ENCODE assay signal across 15 mouse cellular contexts in genomic region chr10:126963821-126964220, GRCm38 (mm10). TPM values are rescaled to one million over a fixed set of nuclear protein-coding genes. Genes with fewer than 3 reads are reported as not detected.
DNase-seq lines count a peak whose midpoint lies in the region; ATAC-seq and TF ChIP-seq lines count a peak whose summit lies in the region.
"Had no signal": no experiment of that assay in that cellular context is flagged by ENCODE, and none has a peak within 500 bp of the region (broad histone marks: within the 10 kb centered on the region; RNA-seq: fewer than 3 reads in every experiment).

No protein-coding gene starts in this region.

- no peak overlapping the region for H3K9ac ChIP-seq in kidney, embryonic 14.5 days (ENCODE audit: low read depth, low read length)
- no peak overlapping the region for H3K9ac ChIP-seq in limb, embryonic 12.5 days (replicated peaks)
- H3K9ac ChIP-seq: liver, embryonic 14.5 days had no signal

- H3K9me3 ChIP-seq in kidney, embryonic 14.5 days (ENCODE audit: control insufficient read depth, low read length) = no peaks in the 10 kb centered on the region
- no peaks in the 10 kb centered on the region for H3K9me3 ChIP-seq in limb, embryonic 12.5 days
- H3K9me3 ChIP-seq: G1E had no signal

- no peak for DNase-seq in cerebellum, adult 2 months
- no peak for DNase-seq in cerebellum, adult 11 months
- no peak for DNase-seq in kidney, postnatal 4 days
- peak; percentile 88 for DNase-seq in R1 (ENCODE audit: low read depth, low spot score)
- DNase-seq in adrenal gland, postnatal 25 days = no peak
- no peak for DNase-seq in heart, adult 8-10 months (ENCODE audit: low spot score)
- DNase-seq: cerebellum, postnatal 14 days; gastrocnemius, postnatal 10 days; spleen, adult 18-20 months; thymus, adult 18-20 months had no signal

- peak overlapping the region; percentile 83 for H3K27ac ChIP-seq in cerebellum, adult 2 months (ENCODE audit: insufficient read depth, low read length)
- H3K27ac ChIP-seq in kidney, embryonic 14.5 days (ENCODE audit: low read depth, low read length) = peak overlapping the region; percentile 91; the same call in 1 of the 2 replicates
- H3K27ac ChIP-seq in limb, embryonic 12.5 days = peak overlapping the region; percentile 88; the same call in 1 of the 2 replicates
- H3K27ac ChIP-seq: liver, embryonic 14.5 days had no signal

- ATAC-seq in kidney, embryonic 14.5 days (ENCODE audit: low FRiP score, low TSS enrichment) = no peak
- no peak for ATAC-seq in limb, embryonic 12.5 days (ENCODE audit: insufficient number of reproducible peaks, insufficient read depth, low FRiP score, low TSS enrichment, low read depth)
- ATAC-seq: inflammation-experienced regulatory T-cells, adult 6 months had no signal

- H3K27me3 ChIP-seq in cerebellum, adult 2 months (ENCODE audit: control insufficient read depth, insufficient read depth, low read length) = no peaks in the 10 kb centered on the region
- no peaks in the 10 kb centered on the region for H3K27me3 ChIP-seq in kidney, embryonic 14.5 days (ENCODE audit: control insufficient read depth, insufficient read depth, low read length)
- 0 out of 2 replicates have a peak, but pooled peaks cover 5% of the 10 kb centered on the region for H3K27me3 ChIP-seq in limb, embryonic 12.5 days

- no peaks in the 10 kb centered on the region for H3K36me3 ChIP-seq in kidney, embryonic 14.5 days (ENCODE audit: control insufficient read depth, insufficient read depth, low read length)
- no peaks in the 10 kb centered on the region for H3K36me3 ChIP-seq in limb, embryonic 12.5 days
- H3K36me3 ChIP-seq: G1E had no signal

- no peak for TF ChIP-seq CTCF in cerebellum, adult 2 months (IDR thresholded peaks at IDR 0.05; ENCODE audit: borderline replicate concordance, insufficient read depth, low read depth, low read length)

- H3K4me1 ChIP-seq in cerebellum, adult 2 months (ENCODE audit: control insufficient read depth, insufficient read depth, low read length) = peaks cover 33% of the 10 kb centered on the region
- peaks cover 24% of the 10 kb centered on the region for H3K4me1 ChIP-seq in kidney, embryonic 14.5 days (ENCODE audit: control insufficient read depth, insufficient read depth, low read length)
- H3K4me1 ChIP-seq in limb, embryonic 12.5 days (replicated peaks) = peaks cover 21% of the 10 kb centered on the region

- TF ChIP-seq POLR2A in cerebellum, adult 2 months (IDR thresholded peaks at IDR 0.05; ENCODE audit: borderline replicate concordance, insufficient read depth, low read length) = no peak

- no peak overlapping the region for H3K4me3 ChIP-seq in cerebellum, adult 2 months (replicated peaks; ENCODE audit: insufficient read depth, low read depth, low read length)
- H3K4me3 ChIP-seq in kidney, embryonic 14.5 days (ENCODE audit: low read length) = no peak overlapping the region
- no peak overlapping the region for H3K4me3 ChIP-seq in limb, embryonic 12.5 days (replicated peaks)

- 86% methylated on average over 8 of the region's 8 CpGs for WGBS in cerebellum, adult 2 months
- 85% methylated on average over 8 of the region's 8 CpGs for WGBS in kidney, embryonic 14.5 days
- 88% methylated on average over 8 of the region's 8 CpGs for WGBS in limb, embryonic 12.5 days

- no peak overlapping the region for H3K4me2 ChIP-seq in kidney, embryonic 14.5 days (replicated peaks; ENCODE audit: low read depth, low read length)
- H3K4me2 ChIP-seq in limb, embryonic 12.5 days = no peak overlapping the region

RNA-seq across cellular contexts. Expression of gene Ctdsp2, which starts 14.7 kb away (rescaled TPM):
- 96.2 and 101 TPM in 2 replicates for polyA plus RNA-seq in cerebellum, adult 2 months (2012; rRNA removed)
- 81.1 and 112 TPM in 2 replicates for polyA plus RNA-seq in kidney, embryonic 14.5 days (2014; fragmentation: Nextera tagmentation; extraction: Ambion mirVana)
- polyA plus RNA-seq in limb, embryonic 12.5 days (2016; fragmentation: Nextera tagmentation; extraction: Ambion mirVana) = 74.6 and 89.2 TPM in 2 replicates
- 125 and 197 TPM in 2 replicates for total RNA-seq in adrenal gland, postnatal 25 days (2021)
- 100 to 1,000 TPM in 2 of 4 experiments, 10 to 100 TPM in 2; 84.6 to 110 (median 95.0) TPM for total RNA-seq in heart, adult 8-10 months (2022)

RNA-seq across cellular contexts. Expression of gene Avil, which starts 36.7 kb away (rescaled TPM):
- polyA plus RNA-seq in cerebellum, adult 2 months (2012; rRNA removed) = 0.33 and 0.54 TPM in 2 replicates
- polyA plus RNA-seq in kidney, embryonic 14.5 days (2014; fragmentation: Nextera tagmentation; extraction: Ambion mirVana) = 0.19 and 0.20 TPM in 2 replicates
- 0.15 and 1.1 TPM in 2 replicates for polyA plus RNA-seq in limb, embryonic 12.5 days (2016; fragmentation: Nextera tagmentation; extraction: Ambion mirVana)
- total RNA-seq in adrenal gland, postnatal 25 days (2021) = 3.7 and 3.9 TPM in 2 replicates
- total RNA-seq in heart, adult 8-10 months (2022) = under 1 TPM; 0.32 to 0.87 (median 0.42) TPM
- polyA plus RNA-seq: G1E had no signal
